Mouse (Mus musculus) G1E (cell line): ENCODE data around the gene Scgb3a1. TPM values are rescaled to one million over a fixed set of nuclear protein-coding genes. Genes with fewer than 3 reads are reported as not detected.
A peak's percentile ranks its signal among the peaks of the same experiment; 100 is the strongest.

ENCODE experiments used
- ATAC-seq: 2 replicates; pipeline ENCODE4 v1.8.0; 2016; ENCODE audit warnings: mild to moderate bottlenecking; ENCODE audit not compliant: insufficient number of reproducible peaks, poor library complexity, low FRiP score, severe bottlenecking; ENCODE audit errors: extremely low read depth
- DNase-seq: peaks from one replicate; pipeline ENCODE4 v3.0.0; 2012; ENCODE audit warnings: low spot score
- H3K27me3 ChIP-seq: 2 replicates; pipeline ENCODE4 v1.6.1; 2012; ENCODE audit warnings: mild to moderate bottlenecking, low read length, inconsistent platforms; ENCODE audit not compliant: insufficient read depth
- H3K36me3 ChIP-seq: replicated peaks from 2 replicates; pipeline ENCODE3; 2012; ENCODE audit warnings: mild to moderate bottlenecking, inconsistent platforms
- H3K4me1 ChIP-seq: 2 replicates; pipeline ENCODE4 v1.6.1; 2012; ENCODE audit warnings: low read depth, low read length, inconsistent platforms, mixed read lengths; ENCODE audit not compliant: insufficient read depth
- H3K4me3 ChIP-seq: 2 replicates; pipeline ENCODE4 v1.5.1; 2012; ENCODE audit warnings: low read depth, mild to moderate bottlenecking, inconsistent platforms, low read length, moderate library complexity, mixed read lengths
- H3K9me3 ChIP-seq: replicated peaks from 2 replicates; pipeline ENCODE4 v1.6.1; 2012; ENCODE audit warnings: inconsistent platforms
- CTCF ChIP-seq: IDR thresholded peaks from 2 replicates; pipeline ENCODE4 v1.5.1; 2012; ENCODE audit warnings: low read depth, low read length, inconsistent platforms, mixed read lengths
- GATA1 ChIP-seq: IDR thresholded peaks from 2 replicates; pipeline ENCODE4 v1.6.1; 2012; ENCODE audit warnings: borderline replicate concordance, low read length, inconsistent platforms, mixed read lengths
- GATA2 ChIP-seq: IDR thresholded peaks from 2 replicates; pipeline ENCODE4 v1.6.1; 2012; ENCODE audit warnings: low read depth, low read length, inconsistent platforms, borderline replicate concordance
- POLR2AphosphoS5 ChIP-seq: IDR thresholded peaks from 2 replicates; pipeline ENCODE4 v1.6.1; 2012; ENCODE audit warnings: low read depth, low read length, inconsistent platforms; ENCODE audit not compliant: insufficient replicate concordance
- TAL1 ChIP-seq: conservative IDR thresholded peaks from 2 replicates; pipeline ENCODE4 v1.6.1; 2012; ENCODE audit warnings: low read depth, low read length, inconsistent platforms, mixed read lengths
- polyA plus RNA-seq: library from polyadenylated mRNA; stranded (reverse); fragments of >175 nt; gene quantifications from 2 replicates; pipeline ENCODE4 v1.2.3, GENCODE M21; 2012
- total RNA-seq, 2 experiments: library from RNA; stranded (forward) in 1 of 2; stranded (reverse) in 1 of 2; fragments of 200-1000 nt in 1 of 2; fragments of >200 nt in 1 of 2; fragmentation: Nextera tagmentation in 1 of 2; gene quantifications; 2 replicates each; pipeline ENCODE4 v1.2.3; 2014 to 2017

Scgb3a1 gene
- total RNA-seq (2014; fragmentation: Nextera tagmentation), result not detected in 2 replicates
- total RNA-seq (2017), result not detected in 2 replicates
- polyA plus RNA-seq, result not detected in 2 replicates

- no peak for ATAC-seq
- H3K36me3 ChIP-seq, result peaks cover 34% of the 10 kb centered on the region
Measured at GRCm38 (mm10) chr11:49663310-49663709, at the start of gene Scgb3a1. Gene Scgb3a1 (plus strand): TSS chr11:49663610.

DNA sequence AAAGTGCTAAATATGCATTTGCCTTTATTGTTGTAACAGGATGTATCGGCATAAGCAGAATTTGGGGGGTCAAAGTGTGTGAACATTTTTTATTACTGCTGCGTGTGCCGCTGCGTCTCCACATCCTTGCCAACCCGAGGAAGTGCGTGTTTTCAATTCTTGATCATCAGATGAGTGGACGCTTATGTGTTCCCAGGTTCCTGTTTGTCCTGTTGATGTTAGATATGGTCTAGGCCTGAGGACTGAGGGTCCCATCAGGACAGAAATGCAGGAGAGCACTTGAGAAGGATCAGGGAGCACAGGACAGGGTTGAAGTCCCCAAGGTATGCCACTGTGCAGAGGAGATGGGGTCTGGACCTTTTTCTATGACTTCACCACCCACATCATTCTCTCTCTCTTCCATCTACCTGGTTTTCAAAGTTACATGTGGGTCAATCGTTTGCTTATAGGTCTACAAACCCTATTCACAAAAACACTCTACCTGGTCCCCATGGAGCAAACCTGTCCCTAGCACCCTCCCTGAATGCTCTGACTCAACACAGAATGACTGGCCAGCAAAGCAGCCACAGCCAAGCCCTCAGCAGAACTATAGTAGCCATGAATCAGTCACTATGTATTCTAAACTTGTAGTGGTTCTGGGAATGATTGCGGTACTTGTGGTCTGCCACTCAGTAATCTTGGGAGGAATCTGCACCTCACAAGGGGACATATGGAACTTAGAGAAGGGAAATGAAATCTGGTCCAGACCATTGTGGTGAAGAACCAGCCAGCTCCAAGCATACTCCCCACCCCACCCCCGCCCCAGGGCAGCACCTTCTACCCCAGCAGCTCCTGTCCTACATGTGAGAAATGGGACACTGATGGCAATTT, 47.3 kb upstream of the Scgb3a1 start:
- TF ChIP-seq GATA1 (no peak), CTCF (no peak), GATA2 (no peak), TAL1 (no peak), POLR2AphosphoS5 (no peak)

More at GRCm38 (mm10) chr11:49663310-49663709, at the start of gene Scgb3a1:
- Histone ChIP-seq H3K4me3 (no peak within 1 kb of the TSS), H3K4me1 (peaks cover 25% of the 10 kb centered on the region), H3K9me3 (no peaks in the 10 kb centered on the region), H3K27me3 (peaks cover 10% of the 10 kb centered on the region)
- TF ChIP-seq TAL1, result no peak
- TF ChIP-seq GATA1, result no peak
- TF ChIP-seq POLR2AphosphoS5, result no peak
- no peak for TF ChIP-seq GATA2
- TF ChIP-seq CTCF, result no peak
- no peak for DNase-seq

DNA sequence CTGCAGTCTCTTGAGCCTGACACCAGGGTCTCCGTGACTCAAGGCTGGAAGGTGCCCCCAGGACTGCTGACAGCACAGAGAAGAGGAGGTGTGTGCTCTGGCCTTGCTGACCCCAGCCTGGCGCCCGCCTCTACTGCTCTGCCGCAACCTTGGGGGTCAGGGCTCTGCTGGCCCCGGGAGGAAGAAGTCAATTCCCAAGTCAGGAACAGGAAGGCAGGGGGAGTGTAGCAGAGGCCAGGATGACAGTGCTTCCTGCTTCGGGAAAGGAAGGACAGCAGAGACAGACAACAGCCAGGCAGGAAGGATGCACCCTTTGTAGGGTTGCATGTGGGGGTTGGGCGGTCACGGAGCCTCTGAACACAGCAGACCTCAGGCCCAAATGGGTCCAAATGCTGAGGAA, 44.9 kb upstream of the Scgb3a1 start:
- Histone ChIP-seq H3K9me3 (no peaks in the 10 kb centered on the region), H3K4me3 (no peak overlapping the region), H3K27me3 (peaks cover 25% of the 10 kb centered on the region), H3K36me3 (no peaks in the 10 kb centered on the region), H3K4me1 (no peaks in the 10 kb centered on the region)
- TF ChIP-seq TAL1, result no peak
- no peak for TF ChIP-seq GATA1
- no peak for TF ChIP-seq CTCF
- no peak for TF ChIP-seq GATA2
- TF ChIP-seq POLR2AphosphoS5, result no peak
- no peak for ATAC-seq
- DNase-seq, result no peak

More for the DNA sequence above, 47.3 kb upstream of the Scgb3a1 start:
- Histone ChIP-seq H3K27me3 (peaks cover 19% of the 10 kb centered on the region), H3K36me3 (no peaks in the 10 kb centered on the region), H3K4me3 (no peak overlapping the region), H3K9me3 (no peaks in the 10 kb centered on the region), H3K4me1 (no peaks in the 10 kb centered on the region)
- ATAC-seq, result no peak
- DNase-seq, result no peak

DNA sequence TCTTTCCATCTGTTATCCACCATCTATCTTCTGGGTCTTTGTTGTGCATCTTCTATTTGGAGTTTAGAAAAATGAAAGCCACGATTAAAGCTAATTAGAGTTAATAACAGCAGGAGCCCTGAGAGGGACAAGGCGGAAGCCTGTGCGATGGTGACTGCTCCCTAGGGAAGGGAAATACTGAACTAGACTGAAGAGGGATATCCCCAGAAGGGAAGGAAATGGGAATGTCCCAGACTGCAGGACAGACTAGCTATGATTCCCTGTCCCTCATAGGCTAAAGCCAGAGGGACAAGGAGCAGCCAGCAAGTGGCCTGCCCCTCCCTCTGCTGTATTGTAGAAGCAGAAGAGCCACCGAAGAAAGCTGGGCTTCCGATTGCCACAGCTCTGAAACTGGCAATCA, 41.5 kb upstream of the Scgb3a1 start:
- no peak for ATAC-seq
- H3K27me3 ChIP-seq, result peaks cover 29% of the 10 kb centered on the region
- H3K4me1 ChIP-seq, result no peaks in the 10 kb centered on the region; the same call in 1 of the 2 replicates

DNA sequence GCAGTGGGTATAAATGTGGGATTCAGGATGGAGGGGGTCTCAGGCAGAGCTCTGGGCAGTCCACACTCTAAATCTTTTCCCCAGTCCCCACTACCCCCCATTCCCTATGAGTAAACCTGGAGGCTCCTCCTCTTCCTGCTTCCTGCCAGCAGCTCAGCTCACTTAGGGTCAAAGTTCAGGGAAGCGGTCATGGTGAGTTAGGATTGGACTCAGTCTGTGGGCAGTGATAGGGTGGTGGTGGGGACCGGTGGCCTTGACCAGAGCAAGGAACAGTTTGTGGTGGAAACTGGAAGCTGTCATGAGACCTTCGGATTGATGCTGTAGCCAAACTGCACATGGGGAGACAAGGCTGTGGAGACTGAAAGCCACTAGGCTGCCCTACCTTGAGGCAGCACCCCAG, 39.3 kb upstream of the Scgb3a1 start:
- Histone ChIP-seq H3K27me3 (peaks cover 23% of the 10 kb centered on the region), H3K4me3 (no peak overlapping the region), H3K36me3 (no peaks in the 10 kb centered on the region), H3K4me1 (no peaks in the 10 kb centered on the region; the same call in 1 of the 2 replicates), H3K9me3 (no peaks in the 10 kb centered on the region)
- ATAC-seq (no peak), DNase-seq (no peak)
- TF ChIP-seq GATA2 (no peak), POLR2AphosphoS5 (no peak)

More for the DNA sequence above, 41.5 kb upstream of the Scgb3a1 start:
- Histone ChIP-seq H3K4me3 (no peak overlapping the region), H3K9me3 (no peaks in the 10 kb centered on the region), H3K36me3 (no peaks in the 10 kb centered on the region)
- no peak for TF ChIP-seq POLR2AphosphoS5
- TF ChIP-seq GATA2, result no peak
- no peak for TF ChIP-seq TAL1
- no peak for TF ChIP-seq CTCF
- TF ChIP-seq GATA1, result no peak
- DNase-seq, result no peak

DNA sequence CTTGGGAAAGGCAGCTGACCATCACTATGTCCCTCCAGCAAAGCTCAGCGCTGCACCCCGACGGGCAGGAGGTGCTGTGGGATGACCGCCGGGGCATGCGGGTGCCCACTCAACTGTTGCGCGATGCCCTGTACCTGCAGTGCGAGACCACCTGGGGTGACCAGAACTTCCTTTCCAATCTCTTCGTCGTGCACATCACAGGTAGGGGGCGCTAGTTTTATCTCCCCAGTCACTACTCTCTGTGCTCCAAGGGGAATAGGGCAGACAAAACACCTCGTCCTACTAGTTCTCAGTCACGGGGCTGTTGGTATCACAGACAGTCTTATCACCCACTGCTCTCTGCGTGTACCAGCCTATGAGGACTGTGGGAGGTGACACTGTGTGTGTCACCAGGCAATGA, 37.5 kb upstream of the Scgb3a1 start:
- no peak for ATAC-seq
- Histone ChIP-seq H3K36me3 (no peaks in the 10 kb centered on the region), H3K27me3 (peaks cover 30% of the 10 kb centered on the region), H3K4me1 (no peaks in the 10 kb centered on the region; the same call in 1 of the 2 replicates), H3K4me3 (no peak overlapping the region), H3K9me3 (no peaks in the 10 kb centered on the region)
- DNase-seq, result no peak
- TF ChIP-seq GATA1, result no peak
- TF ChIP-seq CTCF, result peak; percentile 20; the same call in 1 of the 2 replicates
- no peak for TF ChIP-seq POLR2AphosphoS5
- no peak for TF ChIP-seq TAL1
